Mouse (Mus musculus) cerebellum, adult 2 months (tissue): Measurements from ENCODE around the gene Babam2.

Experiments used
- CTCF ChIP-seq: fragments of 200-500 bp; IDR thresholded peaks from 2 replicates; pipeline ENCODE4 v1.5.1; 2011; ENCODE audit warnings: low read depth, mild to moderate bottlenecking, control low read depth, low read length, moderate library complexity, borderline replicate concordance; ENCODE audit not compliant: insufficient read depth
- POLR2A ChIP-seq: fragments of 200-500 bp; IDR thresholded peaks from 2 replicates; pipeline ENCODE4 v1.6.1; 2011; ENCODE audit warnings: low read length, control low read depth, borderline replicate concordance; ENCODE audit not compliant: insufficient read depth

- TF ChIP-seq POLR2A (no peak), CTCF (no peak)
Measured at GRCm38 (mm10) chr5:31831587-31831986, 134.1 kb downstream of the Babam2 start.
